Mouse (Mus musculus): ENCODE results near the gene Sppl3. TPM values are rescaled to one million over a fixed set of nuclear protein-coding genes. Genes with fewer than 3 reads are reported as not detected.

Sppl3 gene
- polyA plus RNA-seq, 1 experiment from 2014 or later: 39.6 TPM

- 76% methylated on average over 6 of the region's 6 CpGs for WGBS
- DNase-seq: no peak
- ATAC-seq (ENCODE audit: insufficient read depth): no peak
- TF ChIP-seq CTCF (IDR thresholded peaks at IDR 0.05; ENCODE audit: low read depth): no peak
- no peak overlapping the region for H3K27ac ChIP-seq (ENCODE audit: low read depth)
- no peaks in the 10 kb centered on the region for H3K27me3 ChIP-seq (ENCODE audit: insufficient read depth, low read length)
- no peaks in the 10 kb centered on the region for H3K9me3 ChIP-seq (ENCODE audit: low read depth, low read length)
- H3K4me3 ChIP-seq (ENCODE audit: low read depth, low read length): no peak overlapping the region
- H3K4me1 ChIP-seq (ENCODE audit: insufficient read depth): no peaks in the 10 kb centered on the region
- no peak overlapping the region for H3K9ac ChIP-seq
- no peak overlapping the region for H3K4me2 ChIP-seq
- H3K36me3 ChIP-seq (ENCODE audit: insufficient read depth): peaks cover 73% of the 10 kb centered on the region
Observed at GRCm38 (mm10) chr5:115145976-115146746, 135.2 kb downstream of the Sppl3 start.

DNA sequence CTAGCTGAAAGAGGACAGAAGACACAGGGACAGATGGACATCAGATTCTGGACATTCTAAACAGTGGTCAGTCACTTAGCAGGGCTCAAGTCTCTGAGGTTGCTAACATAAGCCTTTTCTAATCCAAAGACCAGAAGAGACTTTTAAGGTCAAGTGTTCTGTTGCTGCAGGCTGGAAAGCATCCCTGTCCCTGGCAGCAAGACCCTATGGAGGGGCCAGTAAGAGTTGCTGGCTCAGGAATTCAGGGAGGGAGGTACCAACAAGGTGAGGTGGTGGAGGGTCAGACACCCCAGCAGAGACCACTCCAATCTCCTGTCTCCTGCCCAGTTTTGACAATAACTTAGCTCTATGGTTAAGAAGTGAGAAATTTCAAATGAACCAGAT is 135.8 kb downstream of the Sppl3 start:
- no peaks in the 10 kb centered on the region for H3K9me3 ChIP-seq (ENCODE audit: low read depth, low read length)
- no peak for DNase-seq
- ATAC-seq (ENCODE audit: insufficient read depth): no peak
- H3K4me3 ChIP-seq (ENCODE audit: low read depth, low read length): no peak overlapping the region
- H3K36me3 ChIP-seq (ENCODE audit: insufficient read depth): peaks cover 79% of the 10 kb centered on the region
- no peak for TF ChIP-seq CTCF (IDR thresholded peaks at IDR 0.05; ENCODE audit: low read depth)
- no peak overlapping the region for H3K4me2 ChIP-seq
- H3K27me3 ChIP-seq (ENCODE audit: insufficient read depth, low read length): no peaks in the 10 kb centered on the region
- H3K9ac ChIP-seq: no peak overlapping the region
- no peak overlapping the region for H3K27ac ChIP-seq (ENCODE audit: low read depth)
- no peaks in the 10 kb centered on the region for H3K4me1 ChIP-seq (ENCODE audit: insufficient read depth)

DNA sequence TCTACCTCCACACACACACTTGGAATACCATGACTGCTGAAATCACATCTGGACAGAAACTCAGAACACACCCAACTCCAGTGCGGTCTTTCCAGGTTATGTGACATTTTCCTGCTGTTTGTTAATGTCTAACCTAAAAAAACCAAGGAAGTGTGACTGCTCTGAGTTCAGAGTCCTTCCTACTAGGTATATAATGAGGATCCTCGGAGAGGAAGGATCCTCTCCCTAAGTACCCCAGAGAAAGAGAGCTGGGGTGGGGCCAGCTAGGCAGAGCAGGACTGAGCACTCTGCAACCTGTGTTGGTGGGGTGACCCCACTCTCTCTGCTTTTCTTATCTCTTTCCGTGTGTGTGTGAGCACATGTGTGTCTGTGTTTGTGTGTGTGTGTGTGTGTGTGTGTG is 136.5 kb downstream of the Sppl3 start:
- Histone ChIP-seq H3K27me3 (ENCODE audit: insufficient read depth, low read length) (no peaks in the 10 kb centered on the region), H3K4me3 (ENCODE audit: low read depth, low read length) (no peak overlapping the region), H3K27ac (ENCODE audit: low read depth) (no peak overlapping the region), H3K4me1 (ENCODE audit: insufficient read depth) (0 out of 2 replicates have a peak, but pooled peaks cover 3% of the 10 kb centered on the region), H3K9me3 (ENCODE audit: low read depth, low read length) (no peaks in the 10 kb centered on the region), H3K9ac (no peak overlapping the region), H3K4me2 (no peak overlapping the region), H3K36me3 (ENCODE audit: insufficient read depth) (peaks cover 79% of the 10 kb centered on the region)
- WGBS: 73% methylated on average over 3 of the region's 3 CpGs
- TF ChIP-seq CTCF (IDR thresholded peaks at IDR 0.05; ENCODE audit: low read depth): no peak
- DNase-seq (no peak), ATAC-seq (ENCODE audit: insufficient read depth) (no peak)

- Histone ChIP-seq H3K27me3 (ENCODE audit: insufficient read depth, low read length) (no peaks in the 10 kb centered on the region), H3K4me1 (ENCODE audit: insufficient read depth) (peaks cover 5% of the 10 kb centered on the region; the same call in 1 of the 2 replicates), H3K9ac (no peak overlapping the region), H3K9me3 (ENCODE audit: low read depth, low read length) (no peaks in the 10 kb centered on the region), H3K27ac (ENCODE audit: low read depth) (no peak overlapping the region), H3K4me3 (ENCODE audit: low read depth, low read length) (no peak overlapping the region), H3K36me3 (ENCODE audit: insufficient read depth) (peaks cover 82% of the 10 kb centered on the region), H3K4me2 (no peak overlapping the region)
- no peak for TF ChIP-seq CTCF (IDR thresholded peaks at IDR 0.05; ENCODE audit: low read depth)
- DNase-seq: no peak
- no peak for ATAC-seq (ENCODE audit: insufficient read depth)
- 92% methylated on average over 8 of the region's 8 CpGs for WGBS
Observed at GRCm38 (mm10) chr5:115148378-115148777, 137.4 kb downstream of the Sppl3 start.

Other genes with a start within 250 kb of the Sppl3 start
- 83.2 and 86.4 TPM in 2 replicates for gene Ankrd13a, start 236.5 kb upstream of the Sppl3 start, polyA plus RNA-seq (2014; fragmentation: Nextera tagmentation; extraction: Ambion mirVana)
- gene Git2, start 235.6 kb upstream of the Sppl3 start, polyA plus RNA-seq (2014; fragmentation: Nextera tagmentation; extraction: Ambion mirVana): 45.9 and 51.8 TPM in 2 replicates
- gene 1500011B03Rik, start 187.7 kb upstream of the Sppl3 start, polyA plus RNA-seq (2014; fragmentation: Nextera tagmentation; extraction: Ambion mirVana): 86.4 and 88.6 TPM in 2 replicates
- not detected in 2 replicates for gene 4930519G04Rik, start 157.5 kb upstream of the Sppl3 start, polyA plus RNA-seq (2014; fragmentation: Nextera tagmentation; extraction: Ambion mirVana)
- 0.18 TPM in 1 of 2 replicates, not detected in the other for gene Gm9936, start 152.5 kb upstream of the Sppl3 start, polyA plus RNA-seq (2014; fragmentation: Nextera tagmentation; extraction: Ambion mirVana)
- 2.8 and 4.5 TPM in 2 replicates for gene Oasl2, start 114.2 kb upstream of the Sppl3 start, polyA plus RNA-seq (2014; fragmentation: Nextera tagmentation; extraction: Ambion mirVana)
- gene Oasl1, start 87.9 kb upstream of the Sppl3 start, polyA plus RNA-seq (2014; fragmentation: Nextera tagmentation; extraction: Ambion mirVana): 0.50 TPM in 2 replicates
- 44.3 and 50.6 TPM in 2 replicates for gene 2210016L21Rik, start 69.0 kb upstream of the Sppl3 start, polyA plus RNA-seq (2014; fragmentation: Nextera tagmentation; extraction: Ambion mirVana)
- gene Hnf1a, start 40.0 kb upstream of the Sppl3 start, polyA plus RNA-seq (2014; fragmentation: Nextera tagmentation; extraction: Ambion mirVana): 0.05 TPM in 1 of 2 replicates, not detected in the other
- 36.4 and 36.5 TPM in 2 replicates for gene Gm10401, start 87.2 kb downstream of the Sppl3 start, polyA plus RNA-seq (2014; fragmentation: Nextera tagmentation; extraction: Ambion mirVana)
- 43.8 and 46.9 TPM in 2 replicates for gene Acads, start 108.2 kb downstream of the Sppl3 start, polyA plus RNA-seq (2014; fragmentation: Nextera tagmentation; extraction: Ambion mirVana)
- gene Unc119b, start 123.8 kb downstream of the Sppl3 start, polyA plus RNA-seq (2014; fragmentation: Nextera tagmentation; extraction: Ambion mirVana): 41.9 and 45.4 TPM in 2 replicates
- gene Mlec, start 147.0 kb downstream of the Sppl3 start, polyA plus RNA-seq (2014; fragmentation: Nextera tagmentation; extraction: Ambion mirVana): 72.4 and 81.1 TPM in 2 replicates
- 2.4 and 2.6 TPM in 2 replicates for gene Cabp1, start 183.2 kb downstream of the Sppl3 start, polyA plus RNA-seq (2014; fragmentation: Nextera tagmentation; extraction: Ambion mirVana)
- 111 TPM in 2 replicates for gene Pop5, start 224.7 kb downstream of the Sppl3 start, polyA plus RNA-seq (2014; fragmentation: Nextera tagmentation; extraction: Ambion mirVana)